Mouse (Mus musculus) layer of hippocampus, adult 2 months (tissue): ENCODE measurements around the gene Gdpd4. TPM values are rescaled to one million over a fixed set of nuclear protein-coding genes. Genes with fewer than 3 reads are reported as not detected.
A peak's percentile ranks its signal among the peaks of the same experiment; 100 is the strongest.

ENCODE experiments used
- DNase-seq, 2 experiments: peaks; one replicate each; pipeline ENCODE4 v3.0.0; 2022; ENCODE audit warnings: low spot score in 2 of 2
- H3K27ac ChIP-seq: fragments of 200-600 bp; 2 replicates; pipeline ENCODE4 v1.8.1; 2022
- H3K4me3 ChIP-seq: fragments of 200-600 bp; 2 replicates; pipeline ENCODE4 v1.8.1; 2022; ENCODE audit warnings: mild to moderate bottlenecking
- CTCF ChIP-seq: fragments of 200-600 bp; conservative IDR thresholded peaks from 2 replicates; pipeline ENCODE4 v1.8.1; 2022; ENCODE audit warnings: antibody characterized with exemption, mild to moderate bottlenecking, moderate library complexity
- total RNA-seq, 2 experiments: library from RNA; stranded (reverse); gene quantifications; 2 replicates each; pipeline ENCODE4 v1.2.3; 2021

Gdpd4 gene
- total RNA-seq, 2 experiments from 2014 or later = not detected

GRCm38 (mm10) chr7:98048101-98048824, 128.5 kb downstream of the Gdpd4 start:
- H3K27ac ChIP-seq = no peak overlapping the region
- H3K4me3 ChIP-seq = no peak overlapping the region
- TF ChIP-seq CTCF = no peak
- DNase-seq = no peak

- DNase-seq = peak in 1 of 2 experiments; percentile 44
- TF ChIP-seq CTCF = peak; percentile 84
- Histone ChIP-seq H3K27ac (no peak overlapping the region), H3K4me3 (no peak overlapping the region)
These were observed 132.2 kb downstream of the Gdpd4 start for GRCm38 (mm10) chr7:98051980-98052379.

GRCm38 (mm10) chr7:98054461-98054860, 134.7 kb downstream of the Gdpd4 start:
- no peak for TF ChIP-seq CTCF
- no peak overlapping the region for H3K4me3 ChIP-seq
- no peak for DNase-seq
- H3K27ac ChIP-seq = no peak overlapping the region

GRCm38 (mm10) chr7:98054942-98055341, 135.2 kb downstream of the Gdpd4 start:
- Histone ChIP-seq H3K27ac (no peak overlapping the region), H3K4me3 (no peak overlapping the region)
- TF ChIP-seq CTCF = no peak
- DNase-seq = no peak

- no peak for DNase-seq
- H3K27ac ChIP-seq = no peak overlapping the region
- no peak overlapping the region for H3K4me3 ChIP-seq
- TF ChIP-seq CTCF = no peak
These were observed 146.5 kb downstream of the Gdpd4 start for GRCm38 (mm10) chr7:98066229-98066628.

- no peak overlapping the region for H3K4me3 ChIP-seq
- peak; percentile 64 to 87 for DNase-seq
- no peak overlapping the region for H3K27ac ChIP-seq
- TF ChIP-seq CTCF = peak; percentile 97
These were observed 151.9 kb downstream of the Gdpd4 start for GRCm38 (mm10) chr7:98071620-98072019.

GRCm38 (mm10) chr7:98077453-98077852, 157.7 kb downstream of the Gdpd4 start:
- Histone ChIP-seq H3K4me3 (no peak overlapping the region), H3K27ac (no peak overlapping the region)
- no peak for DNase-seq
- TF ChIP-seq CTCF = no peak

- Histone ChIP-seq H3K4me3 (no peak overlapping the region), H3K27ac (no peak overlapping the region)
- no peak for DNase-seq
- no peak for TF ChIP-seq CTCF
These were observed 162.6 kb downstream of the Gdpd4 start for GRCm38 (mm10) chr7:98082376-98082775.

- no peak for DNase-seq
- no peak for TF ChIP-seq CTCF
These were observed 165.0 kb downstream of the Gdpd4 start for GRCm38 (mm10) chr7:98084541-98085293.

GRCm38 (mm10) chr7:98085314-98085713, 165.6 kb downstream of the Gdpd4 start:
- DNase-seq = no peak
- TF ChIP-seq CTCF = no peak
- H3K27ac ChIP-seq = no peak overlapping the region
- no peak overlapping the region for H3K4me3 ChIP-seq

More at GRCm38 (mm10) chr7:98084541-98085293, 165.0 kb downstream of the Gdpd4 start:
- H3K27ac ChIP-seq = no peak overlapping the region
- H3K4me3 ChIP-seq = no peak overlapping the region

- DNase-seq = no peak
- Histone ChIP-seq H3K4me3 (no peak overlapping the region), H3K27ac (no peak overlapping the region)
- TF ChIP-seq CTCF = peak; percentile 75
These were observed 166.6 kb downstream of the Gdpd4 start for GRCm38 (mm10) chr7:98086346-98086745.

GRCm38 (mm10) chr7:98095852-98096251, 176.1 kb downstream of the Gdpd4 start:
- DNase-seq = no peak
- H3K27ac ChIP-seq = no peak overlapping the region
- no peak overlapping the region for H3K4me3 ChIP-seq
- no peak for TF ChIP-seq CTCF

- no peak overlapping the region for H3K4me3 ChIP-seq
- no peak for DNase-seq
- TF ChIP-seq CTCF = no peak
- H3K27ac ChIP-seq = no peak overlapping the region
These were observed 177.8 kb downstream of the Gdpd4 start for GRCm38 (mm10) chr7:98097557-98097956.

Other genes with a start within 250 kb of the Gdpd4 start
- 10 to 100 TPM; 91.0 to 94.3 TPM for gene Clns1a, start 223.3 kb upstream of the Gdpd4 start, total RNA-seq
- 10 to 100 TPM; 37.7 to 38.9 TPM for gene Aqp11, start 181.7 kb upstream of the Gdpd4 start, total RNA-seq
- gene Pak1, start 131.4 kb upstream of the Gdpd4 start, total RNA-seq = 100 to 1,000 TPM; 209 to 219 TPM
- gene Myo7a, start 199.6 kb downstream of the Gdpd4 start, total RNA-seq = 10 to 100 TPM; 10.5 to 10.8 TPM
- 1 to 10 TPM in 1 of 2 experiments, under 1 TPM in 1; 0.96 to 1.3 TPM for gene Omp, start 225.5 kb downstream of the Gdpd4 start, total RNA-seq